Mouse (Mus musculus) Muller cell, postnatal 12 days (primary cell): Measurements from ENCODE around the gene Tenm2.
A peak's percentile ranks its signal among the peaks of the same experiment; 100 is the strongest.

Experiments
- DNase-seq: peaks from one replicate; pipeline ENCODE4 v3.0.0-alpha.2; 2015; ENCODE audit errors: inconsistent ontology term

Tenm2 gene

GRCm38 (mm10) chr11:36486092-36486491 is 749.7 kb downstream of the Tenm2 start:
- DNase-seq = no peak

- DNase-seq = no peak
Measured at GRCm38 (mm10) chr11:36484466-36485069, 751.2 kb downstream of the Tenm2 start.

GRCm38 (mm10) chr11:36482136-36482535 is 753.6 kb downstream of the Tenm2 start:
- DNase-seq = no peak

GRCm38 (mm10) chr11:36481524-36481923 is 754.2 kb downstream of the Tenm2 start:
- no peak for DNase-seq

- no peak for DNase-seq
Measured at GRCm38 (mm10) chr11:36481086-36481485, 754.7 kb downstream of the Tenm2 start.

- DNase-seq = peak; percentile 43
Measured at GRCm38 (mm10) chr11:36469811-36470551, 765.8 kb downstream of the Tenm2 start.

GRCm38 (mm10) chr11:36458451-36458850 is 777.3 kb downstream of the Tenm2 start:
- peak; percentile 37 for DNase-seq

- no peak for DNase-seq
Measured at GRCm38 (mm10) chr11:36454076-36454475, 781.7 kb downstream of the Tenm2 start.

- peak; percentile 16 for DNase-seq
Measured at GRCm38 (mm10) chr11:36452436-36452835, 783.3 kb downstream of the Tenm2 start.

GRCm38 (mm10) chr11:36446351-36446750 is 789.4 kb downstream of the Tenm2 start:
- DNase-seq = no peak

- DNase-seq = no peak
Measured at GRCm38 (mm10) chr11:36443821-36444220, 791.9 kb downstream of the Tenm2 start.

- DNase-seq = peak; percentile 24
Measured at GRCm38 (mm10) chr11:36441801-36442200, 794.0 kb downstream of the Tenm2 start.

GRCm38 (mm10) chr11:36436251-36436650 is 799.5 kb downstream of the Tenm2 start:
- DNase-seq = no peak

- no peak for DNase-seq
Measured at GRCm38 (mm10) chr11:36428947-36429346, 806.8 kb downstream of the Tenm2 start.

GRCm38 (mm10) chr11:36424959-36425358 is 810.8 kb downstream of the Tenm2 start:
- no peak for DNase-seq

GRCm38 (mm10) chr11:36420047-36420446 is 815.7 kb downstream of the Tenm2 start:
- no peak for DNase-seq

- DNase-seq = no peak
Measured at GRCm38 (mm10) chr11:36415244-36415643, 820.5 kb downstream of the Tenm2 start.

GRCm38 (mm10) chr11:36410881-36411280 is 824.9 kb downstream of the Tenm2 start:
- no peak for DNase-seq

GRCm38 (mm10) chr11:36395803-36396710 is 839.7 kb downstream of the Tenm2 start:
- peak; percentile 36 for DNase-seq

GRCm38 (mm10) chr11:36384696-36385095 is 851.1 kb downstream of the Tenm2 start:
- no peak for DNase-seq

GRCm38 (mm10) chr11:36371814-36372213 is 864.0 kb downstream of the Tenm2 start:
- no peak for DNase-seq

- DNase-seq = no peak
Measured at GRCm38 (mm10) chr11:36365067-36365466, 870.7 kb downstream of the Tenm2 start.
